Mouse (Mus musculus) megakaryocyte progenitor cell, adult 5-6 weeks (primary cell): ENCODE data around the gene Cdyl. TPM values are rescaled to one million over a fixed set of nuclear protein-coding genes. Genes with fewer than 3 reads are reported as not detected.

ENCODE experiments used
- ATAC-seq: replicated peaks from 2 replicates; pipeline ENCODE4 v1.8.0; 2016; ENCODE audit warnings: mild to moderate bottlenecking, moderate TSS enrichment, inconsistent platforms; ENCODE audit not compliant: poor library complexity
- total RNA-seq, 2 experiments: library from RNA; stranded (forward) in 1 of 2; stranded (reverse) in 1 of 2; fragments of 157-497, 149-512 nt in 1 of 2; fragments of 200-1000 nt in 1 of 2; gene quantifications; 2 replicates each; pipeline versions ENCODE4 v1.2.3 to v1.2.4; 2015 to 2017

The Cdyl gene
- total RNA-seq, 2 experiments from 2014 or later = 12.3 to 13.5 TPM

GRCm38 (mm10) chr13:35755655-35756283 lies 96.1 kb downstream of the Cdyl start:
- ATAC-seq = peak; percentile 63

- peak; percentile 56 for ATAC-seq
Observed at GRCm38 (mm10) chr13:35756393-35757338, 97.0 kb downstream of the Cdyl start.

- no peak for ATAC-seq
Observed at GRCm38 (mm10) chr13:35760372-35760771, 100.7 kb downstream of the Cdyl start.

GRCm38 (mm10) chr13:35764559-35764958 lies 104.9 kb downstream of the Cdyl start:
- ATAC-seq = no peak

GRCm38 (mm10) chr13:35765817-35766216 lies 106.2 kb downstream of the Cdyl start:
- no peak for ATAC-seq

GRCm38 (mm10) chr13:35769673-35770072 lies 110.0 kb downstream of the Cdyl start:
- no peak for ATAC-seq

- ATAC-seq = no peak
Observed at GRCm38 (mm10) chr13:35770421-35770820, 110.8 kb downstream of the Cdyl start.

GRCm38 (mm10) chr13:35771968-35772382 lies 112.3 kb downstream of the Cdyl start:
- peak; percentile 84 for ATAC-seq

GRCm38 (mm10) chr13:35773763-35774162 lies 114.1 kb downstream of the Cdyl start:
- ATAC-seq = peak; percentile 63

GRCm38 (mm10) chr13:35776123-35776522 lies 116.5 kb downstream of the Cdyl start:
- ATAC-seq = no peak

GRCm38 (mm10) chr13:35780714-35781113 lies 121.1 kb downstream of the Cdyl start:
- no peak for ATAC-seq

GRCm38 (mm10) chr13:35781755-35782154 lies 122.1 kb downstream of the Cdyl start:
- ATAC-seq = no peak

GRCm38 (mm10) chr13:35782949-35783348 lies 123.3 kb downstream of the Cdyl start:
- peak; percentile 92 for ATAC-seq

GRCm38 (mm10) chr13:35783576-35783975 lies 123.9 kb downstream of the Cdyl start:
- peak; percentile 76 for ATAC-seq

GRCm38 (mm10) chr13:35784281-35784680 lies 124.6 kb downstream of the Cdyl start:
- no peak for ATAC-seq

- no peak for ATAC-seq
Observed at GRCm38 (mm10) chr13:35785330-35785939, 125.8 kb downstream of the Cdyl start.

- no peak for ATAC-seq
Observed at GRCm38 (mm10) chr13:35786726-35787399, 127.2 kb downstream of the Cdyl start.

- no peak for ATAC-seq
Observed at GRCm38 (mm10) chr13:35789577-35789976, 129.9 kb downstream of the Cdyl start.

GRCm38 (mm10) chr13:35790431-35790830 lies 130.8 kb downstream of the Cdyl start:
- ATAC-seq = no peak

GRCm38 (mm10) chr13:35794309-35794708 lies 134.7 kb downstream of the Cdyl start:
- no peak for ATAC-seq

GRCm38 (mm10) chr13:35794774-35795173 lies 135.1 kb downstream of the Cdyl start:
- ATAC-seq = peak; percentile 41; the same call in 1 of the 2 replicates
